Mouse (Mus musculus) stomach, embryonic 15.5 days (tissue): ENCODE data around the gene Cnih4. TPM values are rescaled to one million over a fixed set of nuclear protein-coding genes. Genes with fewer than 3 reads are reported as not detected.

Experiments used
- ATAC-seq: fragments of 200-750 bp; cut with Nextera tagmentation; 2 replicates; pipeline ENCODE4 v1.8.0; 2017; ENCODE audit warnings: low read depth, moderate number of reproducible peaks, moderate TSS enrichment; ENCODE audit not compliant: insufficient read depth, low FRiP score
- H3K27ac ChIP-seq: fragments of 300-500 bp; sonication (generic); 2 replicates; pipeline ENCODE4 v1.5.1; 2015; ENCODE audit warnings: mild to moderate bottlenecking, inconsistent platforms
- H3K27me3 ChIP-seq: fragments of 300-500 bp; sonication (generic); replicated peaks from 2 replicates; pipeline ENCODE4 v1.6.1; 2015; ENCODE audit warnings: inconsistent platforms
- H3K36me3 ChIP-seq: fragments of 300-500 bp; sonication (generic); 2 replicates; pipeline ENCODE4 v1.6.1; 2015; ENCODE audit warnings: inconsistent platforms
- H3K4me1 ChIP-seq: fragments of 300-500 bp; sonication (generic); 2 replicates; pipeline ENCODE4 v1.6.1; 2015; ENCODE audit warnings: inconsistent platforms
- H3K4me2 ChIP-seq: fragments of 300-500 bp; sonication (generic); 2 replicates; pipeline ENCODE4 v1.6.1; 2015; ENCODE audit warnings: mild to moderate bottlenecking, inconsistent platforms
- H3K4me3 ChIP-seq: fragments of 300-500 bp; sonication (generic); replicated peaks from 2 replicates; pipeline ENCODE4 v1.5.1; 2015; ENCODE audit warnings: inconsistent platforms
- H3K9ac ChIP-seq: fragments of 300-500 bp; sonication (generic); 2 replicates; pipeline ENCODE4 v1.6.1; 2015; ENCODE audit warnings: inconsistent platforms
- H3K9me3 ChIP-seq: fragments of 300-500 bp; sonication (generic); 2 replicates; pipeline ENCODE4 v1.6.1; 2016; ENCODE audit warnings: inconsistent platforms
- WGBS: fragments of 180-500 bp; shearing (Covaris S2); methylation state at CpG from one replicate; pipeline ENCODE4 v1.1.7; 2015; 5-methylcytosine and 5-hydroxymethylcytosine counted together
- polyA plus RNA-seq: library from polyadenylated mRNA; unstranded; fragments of >200 nt; fragmentation: Nextera tagmentation; extraction: Ambion mirVana; gene quantifications from 2 replicates; pipeline ENCODE4 v1.2.1, GENCODE M21; 2015

Cnih4 gene
- polyA plus RNA-seq = 120 and 125 TPM in 2 replicates

- Histone ChIP-seq H3K27ac (peak within 1 kb of the TSS; percentile 94), H3K4me2 (peak within 1 kb of the TSS; percentile 67), H3K4me1 (peaks cover 9% of the 10 kb centered on the region; the same call in 1 of the 2 replicates), H3K27me3 (no peaks in the 10 kb centered on the region), H3K36me3 (peaks cover 8% of the 10 kb centered on the region), H3K9me3 (no peaks in the 10 kb centered on the region), H3K9ac (peak within 1 kb of the TSS; percentile 58), H3K4me3 (peak within 1 kb of the TSS; percentile 92)
- ATAC-seq = peak; percentile 99
- WGBS = under 1% methylated on average over 52 of the region's 52 CpGs
Measured at GRCm38 (mm10) chr1:181143950-181144836, at the start of gene Cnih4, which contains the start of gene Nvl. Gene Cnih4 (plus strand): TSS chr1:181144693. Gene Nvl (minus strand): TSS chr1:181144204.

- 87% methylated on average over 4 of the region's 4 CpGs for WGBS
- no peak overlapping the region for H3K27ac ChIP-seq
- no peaks in the 10 kb centered on the region for H3K9me3 ChIP-seq
- peaks cover 38% of the 10 kb centered on the region for H3K36me3 ChIP-seq
- no peak overlapping the region for H3K4me2 ChIP-seq
- H3K4me3 ChIP-seq = no peak overlapping the region
- ATAC-seq = no peak
- H3K9ac ChIP-seq = no peak overlapping the region
- H3K27me3 ChIP-seq = no peaks in the 10 kb centered on the region
- no peaks in the 10 kb centered on the region for H3K4me1 ChIP-seq
Measured at GRCm38 (mm10) chr1:181117112-181117511, 27.4 kb upstream of the Cnih4 start.

GRCm38 (mm10) chr1:181124145-181124544 lies 20.3 kb upstream of the Cnih4 start:
- no peak for ATAC-seq
- H3K36me3 ChIP-seq = peaks cover 50% of the 10 kb centered on the region
- no peaks in the 10 kb centered on the region for H3K4me1 ChIP-seq
- no peaks in the 10 kb centered on the region for H3K9me3 ChIP-seq
- no peaks in the 10 kb centered on the region for H3K27me3 ChIP-seq
- H3K27ac ChIP-seq = no peak overlapping the region
- 90% methylated on average over 2 of the region's 2 CpGs for WGBS
- H3K4me2 ChIP-seq = no peak overlapping the region
- no peak overlapping the region for H3K4me3 ChIP-seq
- no peak overlapping the region for H3K9ac ChIP-seq

GRCm38 (mm10) chr1:181125916-181126315 lies 18.6 kb upstream of the Cnih4 start:
- whole genome bisulfite sequencing = 97% methylated on average over 3 of the region's 3 CpGs
- Histone ChIP-seq H3K27me3 (no peaks in the 10 kb centered on the region), H3K36me3 (peaks cover 54% of the 10 kb centered on the region), H3K4me3 (no peak overlapping the region), H3K9ac (no peak overlapping the region), H3K4me1 (no peaks in the 10 kb centered on the region), H3K9me3 (no peaks in the 10 kb centered on the region), H3K27ac (no peak overlapping the region), H3K4me2 (no peak overlapping the region)
- no peak for ATAC-seq

GRCm38 (mm10) chr1:181126766-181127165 lies 17.7 kb upstream of the Cnih4 start:
- no peak overlapping the region for H3K27ac ChIP-seq
- H3K9ac ChIP-seq = no peak overlapping the region
- WGBS = 90% methylated on average over 9 of the region's 9 CpGs
- peaks cover 52% of the 10 kb centered on the region for H3K36me3 ChIP-seq
- H3K27me3 ChIP-seq = no peaks in the 10 kb centered on the region
- no peaks in the 10 kb centered on the region for H3K9me3 ChIP-seq
- H3K4me2 ChIP-seq = no peak overlapping the region
- H3K4me1 ChIP-seq = no peaks in the 10 kb centered on the region
- ATAC-seq = no peak
- H3K4me3 ChIP-seq = no peak overlapping the region

- Histone ChIP-seq H3K27me3 (no peaks in the 10 kb centered on the region), H3K36me3 (peaks cover 47% of the 10 kb centered on the region), H3K9ac (no peak overlapping the region), H3K4me1 (no peaks in the 10 kb centered on the region), H3K27ac (no peak overlapping the region), H3K4me3 (no peak overlapping the region), H3K9me3 (no peaks in the 10 kb centered on the region), H3K4me2 (no peak overlapping the region)
- 87% methylated on average over 6 of the region's 6 CpGs for WGBS
- ATAC-seq = no peak
Measured at GRCm38 (mm10) chr1:181131915-181132314, 12.6 kb upstream of the Cnih4 start.

GRCm38 (mm10) chr1:181138730-181139129 lies 5.8 kb upstream of the Cnih4 start:
- H3K4me1 ChIP-seq = no peaks in the 10 kb centered on the region
- WGBS = 90% methylated on average over 7 of the region's 7 CpGs
- no peak for ATAC-seq
- no peaks in the 10 kb centered on the region for H3K27me3 ChIP-seq
- no peak overlapping the region for H3K4me2 ChIP-seq
- no peak overlapping the region for H3K4me3 ChIP-seq
- no peak overlapping the region for H3K9ac ChIP-seq
- H3K9me3 ChIP-seq = no peaks in the 10 kb centered on the region
- H3K27ac ChIP-seq = no peak overlapping the region
- peaks cover 25% of the 10 kb centered on the region for H3K36me3 ChIP-seq

GRCm38 (mm10) chr1:181143609-181143949 lies 914 bp upstream of the Cnih4 start:
- Histone ChIP-seq H3K4me2 (peak overlapping the region; percentile 67), H3K27me3 (no peaks in the 10 kb centered on the region), H3K4me1 (peaks cover 9% of the 10 kb centered on the region; the same call in 1 of the 2 replicates), H3K9ac (peak overlapping the region; percentile 58), H3K9me3 (no peaks in the 10 kb centered on the region), H3K36me3 (peaks cover 8% of the 10 kb centered on the region), H3K27ac (peak overlapping the region; percentile 94), H3K4me3 (peak overlapping the region; percentile 92)
- WGBS = under 1% methylated on average over 12 of the region's 12 CpGs
- peak; percentile 28 for ATAC-seq

- Histone ChIP-seq H3K4me1 (peaks cover 9% of the 10 kb centered on the region; the same call in 1 of the 2 replicates), H3K4me2 (peak overlapping the region; percentile 60), H3K9ac (peak overlapping the region; percentile 37; the same call in 1 of the 2 replicates), H3K36me3 (peaks cover 4% of the 10 kb centered on the region), H3K4me3 (peak overlapping the region; percentile 92), H3K27ac (peak overlapping the region; percentile 94), H3K27me3 (no peaks in the 10 kb centered on the region), H3K9me3 (no peaks in the 10 kb centered on the region)
- 8% methylated on average over 12 of the region's 12 CpGs for WGBS
- no peak for ATAC-seq
Measured at GRCm38 (mm10) chr1:181144966-181145365, 473 bp downstream of the Cnih4 start.

- ATAC-seq = no peak
- no peak overlapping the region for H3K27ac ChIP-seq
- H3K9me3 ChIP-seq = no peaks in the 10 kb centered on the region
- 82% methylated on average over 2 of the region's 2 CpGs for WGBS
- H3K4me2 ChIP-seq = no peak overlapping the region
- H3K4me1 ChIP-seq = peaks cover 9% of the 10 kb centered on the region; the same call in 1 of the 2 replicates
- no peak overlapping the region for H3K4me3 ChIP-seq
- H3K9ac ChIP-seq = no peak overlapping the region
- H3K36me3 ChIP-seq = no peaks in the 10 kb centered on the region
- no peaks in the 10 kb centered on the region for H3K27me3 ChIP-seq
Measured at GRCm38 (mm10) chr1:181146187-181146586, 1.7 kb downstream of the Cnih4 start.

GRCm38 (mm10) chr1:181148540-181148939 lies 4.0 kb downstream of the Cnih4 start:
- H3K27ac ChIP-seq = peak overlapping the region; percentile 51; the same call in 1 of the 2 replicates
- WGBS = 53% methylated on average over 5 of the region's 5 CpGs
- H3K4me1 ChIP-seq = peaks cover 9% of the 10 kb centered on the region; the same call in 1 of the 2 replicates
- no peak overlapping the region for H3K9ac ChIP-seq
- ATAC-seq = no peak
- H3K4me3 ChIP-seq = no peak overlapping the region
- no peaks in the 10 kb centered on the region for H3K36me3 ChIP-seq
- H3K9me3 ChIP-seq = no peaks in the 10 kb centered on the region
- H3K27me3 ChIP-seq = no peaks in the 10 kb centered on the region
- H3K4me2 ChIP-seq = no peak overlapping the region

- WGBS = 80% methylated on average over 3 of the region's 3 CpGs
- no peaks in the 10 kb centered on the region for H3K36me3 ChIP-seq
- H3K4me1 ChIP-seq = peaks cover 9% of the 10 kb centered on the region; the same call in 1 of the 2 replicates
Measured at GRCm38 (mm10) chr1:181149373-181150017, 5.0 kb downstream of the Cnih4 start.

More at GRCm38 (mm10) chr1:181149373-181150017, 5.0 kb downstream of the Cnih4 start:
- H3K27ac ChIP-seq = no peak overlapping the region
- no peak overlapping the region for H3K4me3 ChIP-seq
- H3K4me2 ChIP-seq = no peak overlapping the region
- H3K9ac ChIP-seq = no peak overlapping the region
- ATAC-seq = no peak
- H3K27me3 ChIP-seq = no peaks in the 10 kb centered on the region
- H3K9me3 ChIP-seq = no peaks in the 10 kb centered on the region
